Mouse (Mus musculus): Measurements from ENCODE around the gene Cdkn1b.

DNA sequence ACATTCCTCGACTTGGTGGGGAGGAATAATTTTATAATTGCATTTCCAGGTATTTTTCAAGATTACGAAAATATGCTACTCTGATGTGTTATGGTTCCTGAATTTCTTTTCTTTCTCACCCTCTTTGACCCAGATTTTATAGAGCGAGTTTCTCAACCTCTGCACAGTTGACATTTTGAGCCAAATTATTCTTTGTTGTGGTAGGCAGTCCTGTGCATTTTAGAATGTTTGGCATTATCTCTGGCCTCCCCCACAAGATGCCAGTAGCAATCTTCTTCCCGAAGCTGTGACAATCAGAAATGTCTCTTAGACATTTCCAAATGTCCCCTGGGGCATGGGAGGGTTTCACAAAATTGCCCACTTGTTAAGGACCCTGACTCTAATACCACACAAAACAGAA lies 3.5 kb downstream of the Cdkn1b start:
- TF ChIP-seq CTCF (IDR thresholded peaks at IDR 0.05) (no peak), EP300 (IDR thresholded peaks at IDR 0.05; ENCODE audit: insufficient read depth, low read depth, low read length) (no peak), POLR2A (IDR thresholded peaks at IDR 0.05; ENCODE audit: insufficient read depth, low read depth, low read length) (no peak)

All from heart, adult 2 months (tissue).